Mouse (Mus musculus) neural tube, embryonic 12.5 days (tissue): ENCODE results near the gene Sgpp1. TPM values are rescaled to one million over a fixed set of nuclear protein-coding genes. Genes with fewer than 3 reads are reported as not detected.
"Not testable (repeated sequence)": the region's sequence is repeated elsewhere in the genome, so short reads cannot be mapped to it uniquely, and the experiment has no call there.

Source experiments
- ATAC-seq: fragments of 200-750 bp; cut with Nextera tagmentation; 2 replicates; pipeline ENCODE4 v1.8.0; 2017; ENCODE audit warnings: low read depth, mild to moderate bottlenecking, moderate TSS enrichment, moderate library complexity; ENCODE audit not compliant: low FRiP score
- H3K27ac ChIP-seq: fragments of 300-500 bp; sonication (generic); 2 replicates; pipeline ENCODE4 v1.5.1; 2016
- H3K27me3 ChIP-seq: fragments of 300-500 bp; sonication (generic); replicated peaks from 2 replicates; pipeline ENCODE4 v1.6.1; 2016; ENCODE audit warnings: mild to moderate bottlenecking
- H3K36me3 ChIP-seq: fragments of 300-500 bp; sonication (generic); 2 replicates; pipeline ENCODE4 v1.6.1; 2016; ENCODE audit warnings: mild to moderate bottlenecking
- H3K4me1 ChIP-seq: fragments of 300-500 bp; sonication (generic); 2 replicates; pipeline ENCODE4 v1.6.1; 2016
- H3K4me2 ChIP-seq: fragments of 300-500 bp; sonication (generic); replicated peaks from 2 replicates; pipeline ENCODE4 v1.6.1; 2016; ENCODE audit warnings: mild to moderate bottlenecking
- H3K4me3 ChIP-seq: fragments of 300-500 bp; sonication (generic); 2 replicates; pipeline ENCODE4 v1.5.1; 2016
- H3K9ac ChIP-seq: fragments of 300-500 bp; sonication (generic); 2 replicates; pipeline ENCODE4 v1.6.1; 2016; ENCODE audit warnings: mild to moderate bottlenecking
- H3K9me3 ChIP-seq: fragments of 300-500 bp; sonication (generic); 2 replicates; pipeline ENCODE4 v1.6.1; 2016; ENCODE audit warnings: mild to moderate bottlenecking
- WGBS: fragments of 180-500 bp; shearing (Covaris S2); methylation state at CpG from one replicate; pipeline ENCODE4 v1.1.7; 2016; 5-methylcytosine and 5-hydroxymethylcytosine counted together
- polyA plus RNA-seq: library from polyadenylated mRNA; unstranded; fragments of >200 nt; fragmentation: Nextera tagmentation; extraction: Ambion mirVana; gene quantifications from 2 replicates; pipeline ENCODE4 v1.2.1, GENCODE M21; 2016

The Sgpp1 gene
- polyA plus RNA-seq, 1 experiment from 2014 or later, result 8.3 TPM

DNA sequence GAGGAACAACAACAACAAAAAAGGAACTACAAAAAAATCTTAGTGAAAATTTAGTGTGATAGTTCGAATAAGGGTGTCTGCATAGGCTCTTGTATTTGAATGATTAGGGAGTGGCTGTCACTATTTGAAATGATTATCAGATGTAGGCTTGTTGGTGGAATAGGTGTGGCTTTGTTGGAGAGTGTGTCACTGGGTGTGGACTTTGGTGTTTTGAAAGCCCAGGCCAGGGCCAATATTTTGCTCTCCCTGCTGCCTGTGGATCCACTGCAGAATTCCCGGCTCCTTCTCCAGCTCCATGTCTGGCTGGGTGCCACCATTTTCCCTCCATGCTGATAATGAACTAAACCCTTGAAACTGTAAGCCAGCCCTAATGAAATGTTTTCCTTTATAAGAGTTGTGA lies 26.0 kb downstream of the Sgpp1 start:
- no peaks in the 10 kb centered on the region for H3K4me1 ChIP-seq
- 88% methylated on average over 2 of the region's 2 CpGs for WGBS
- ATAC-seq, result no peak
- H3K36me3 ChIP-seq, result no peaks in the 10 kb centered on the region
- H3K27ac ChIP-seq, result no peak overlapping the region
- H3K4me3 ChIP-seq, result no peak overlapping the region
- H3K4me2 ChIP-seq, result no peak overlapping the region
- H3K27me3 ChIP-seq, result no peaks in the 10 kb centered on the region
- H3K9ac ChIP-seq, result no peak overlapping the region
- no peaks in the 10 kb centered on the region for H3K9me3 ChIP-seq

DNA sequence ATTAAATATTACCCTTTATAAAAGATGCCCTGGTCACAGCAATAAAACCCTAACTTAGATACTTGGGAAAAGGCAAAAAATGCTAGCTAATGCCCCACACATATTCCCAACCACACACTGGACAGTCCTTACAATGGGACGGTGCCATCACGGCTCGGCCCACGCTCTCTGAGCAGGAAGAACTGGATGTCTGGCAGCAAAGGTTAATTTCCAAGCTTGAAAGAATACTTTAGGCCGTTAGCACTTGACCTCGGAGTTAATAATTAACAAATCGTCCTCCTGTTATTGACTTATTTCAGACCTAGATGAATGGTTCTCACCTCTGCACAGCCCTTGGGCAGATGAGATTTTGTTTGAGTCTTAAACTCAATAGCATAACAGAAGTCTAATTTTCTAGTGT lies 28.9 kb downstream of the Sgpp1 start:
- Histone ChIP-seq H3K4me2 (no peak overlapping the region), H3K27me3 (no peaks in the 10 kb centered on the region), H3K4me3 (no peak overlapping the region), H3K9ac (no peak overlapping the region), H3K4me1 (no peaks in the 10 kb centered on the region), H3K36me3 (no peaks in the 10 kb centered on the region), H3K27ac (no peak overlapping the region), H3K9me3 (no peaks in the 10 kb centered on the region)
- no peak for ATAC-seq
- WGBS, result 81% methylated on average over 7 of the region's 7 CpGs

- no peak overlapping the region for H3K9ac ChIP-seq
- H3K27me3 ChIP-seq, result no peaks in the 10 kb centered on the region
- no peaks in the 10 kb centered on the region for H3K4me1 ChIP-seq
- H3K27ac ChIP-seq, result no peak overlapping the region
- H3K4me3 ChIP-seq, result no peak overlapping the region
- H3K36me3 ChIP-seq, result no peaks in the 10 kb centered on the region
- no peak for ATAC-seq
- WGBS, result 93% methylated on average over 3 of the region's 3 CpGs
- no peaks in the 10 kb centered on the region for H3K9me3 ChIP-seq
- H3K4me2 ChIP-seq, result no peak overlapping the region
Measured at GRCm38 (mm10) chr12:75702739-75703122, 32.8 kb downstream of the Sgpp1 start.

GRCm38 (mm10) chr12:75702084-75702738 lies 33.3 kb downstream of the Sgpp1 start:
- H3K36me3 ChIP-seq, result no peaks in the 10 kb centered on the region
- no peak for ATAC-seq
- WGBS, result 74% methylated on average over 14 of the region's 14 CpGs
- H3K4me3 ChIP-seq, result no peak overlapping the region
- H3K4me2 ChIP-seq, result peak overlapping the region; percentile 52
- H3K9me3 ChIP-seq, result no peaks in the 10 kb centered on the region
- no peak overlapping the region for H3K9ac ChIP-seq
- no peak overlapping the region for H3K27ac ChIP-seq
- H3K27me3 ChIP-seq, result no peaks in the 10 kb centered on the region
- H3K4me1 ChIP-seq, result no peaks in the 10 kb centered on the region

DNA sequence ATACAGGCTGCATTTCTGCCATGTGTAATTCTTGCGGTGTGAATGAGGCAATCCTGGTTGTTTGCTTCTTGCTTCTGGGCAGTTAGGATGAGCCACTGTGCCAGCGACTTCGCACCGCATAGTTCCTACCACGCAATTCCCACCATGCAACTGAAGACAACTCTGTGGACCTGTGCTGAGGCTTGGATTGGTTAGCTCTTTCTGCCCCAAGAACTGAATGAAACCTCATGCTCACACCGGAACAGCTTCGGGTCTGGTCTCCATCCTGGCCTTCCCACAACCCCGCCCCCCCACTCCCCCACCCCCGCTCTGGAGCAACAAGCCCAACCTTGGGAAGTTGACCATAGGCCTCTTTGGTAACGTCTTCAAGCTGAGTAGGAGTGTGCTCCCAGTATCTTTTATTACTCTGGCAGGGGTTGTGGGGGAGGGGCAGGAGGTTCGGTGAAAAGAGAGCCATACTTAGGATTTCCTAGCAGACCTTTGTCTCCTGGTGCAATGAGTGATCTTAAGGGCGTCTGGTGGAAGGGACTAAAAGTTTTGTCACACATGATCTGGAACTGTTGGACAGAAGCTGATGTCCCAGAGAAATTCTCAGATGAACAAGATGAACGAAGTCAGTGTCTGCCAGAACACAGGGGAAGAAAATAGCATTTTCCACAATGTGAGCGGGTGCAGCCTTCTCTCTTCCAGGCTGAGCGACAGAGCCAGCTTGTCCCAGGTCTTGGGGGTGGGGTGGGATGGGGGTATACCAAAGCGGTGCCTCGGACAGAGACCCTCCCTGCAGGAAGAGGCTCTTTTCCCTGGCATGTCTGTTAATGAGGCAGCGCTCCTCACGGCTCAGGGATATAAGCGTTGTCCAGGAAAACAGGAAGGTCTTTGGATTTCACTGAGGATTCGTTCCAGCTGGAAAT lies 34.1 kb downstream of the Sgpp1 start:
- Histone ChIP-seq H3K4me1 (no peaks in the 10 kb centered on the region), H3K4me2 (peak overlapping the region; percentile 52), H3K36me3 (no peaks in the 10 kb centered on the region), H3K27me3 (no peaks in the 10 kb centered on the region), H3K27ac (no peak overlapping the region), H3K9me3 (no peaks in the 10 kb centered on the region), H3K4me3 (no peak overlapping the region), H3K9ac (no peak overlapping the region)
- 29% methylated on average over 21 of the region's 21 CpGs for WGBS
- peak; percentile 50; the same call in 1 of the 2 replicates for ATAC-seq

DNA sequence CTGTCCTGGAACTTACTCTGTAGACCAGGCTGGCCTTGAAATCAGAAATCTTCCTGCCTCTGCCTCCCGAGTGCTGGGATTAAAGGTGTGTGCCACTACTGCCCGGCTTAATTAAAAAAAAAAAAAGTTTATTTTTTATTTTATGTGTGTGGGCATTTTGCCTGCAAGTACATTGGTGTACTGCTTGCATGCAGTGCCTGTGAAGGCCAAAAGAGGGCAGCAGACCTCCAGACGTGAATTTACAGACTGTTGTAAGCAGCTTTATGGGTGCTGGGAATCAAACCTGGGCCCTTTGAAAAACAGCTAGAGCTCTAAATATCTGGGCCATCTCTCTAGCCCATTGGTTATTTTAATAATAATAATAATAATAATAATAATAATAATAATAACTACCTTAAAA lies 36.8 kb downstream of the Sgpp1 start:
- Histone ChIP-seq H3K4me3 (no peak overlapping the region), H3K9me3 (no peaks in the 10 kb centered on the region), H3K9ac (no peak overlapping the region), H3K27ac (no peak overlapping the region), H3K27me3 (no peaks in the 10 kb centered on the region), H3K4me1 (no peaks in the 10 kb centered on the region), H3K4me2 (no peak overlapping the region), H3K36me3 (no peaks in the 10 kb centered on the region)
- ATAC-seq, result no peak
- WGBS, result 93% methylated on average over 3 of the region's 3 CpGs

DNA sequence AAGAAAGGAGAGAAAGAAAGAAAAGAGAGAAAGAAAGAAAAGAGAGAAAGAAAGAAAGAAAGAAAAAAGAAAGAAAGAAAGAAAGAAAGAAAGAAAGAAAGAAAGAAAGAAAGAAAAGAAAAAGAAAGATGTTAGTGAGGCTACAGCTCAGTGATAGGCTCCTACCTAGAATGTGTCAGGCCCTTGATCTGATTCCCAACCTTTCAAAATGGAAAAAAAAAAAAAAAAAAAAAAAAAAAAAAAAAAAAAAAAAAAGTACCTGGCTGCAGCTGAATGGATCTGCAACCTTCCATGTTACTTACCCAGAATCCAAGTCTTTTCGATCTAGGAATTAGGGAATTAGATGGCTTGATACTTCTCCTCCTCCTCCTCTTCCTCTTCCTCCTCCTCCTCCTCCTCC lies 39.7 kb downstream of the Sgpp1 start:
- H3K36me3 ChIP-seq, H3K9me3 ChIP-seq, H3K27me3 ChIP-seq, H3K9ac ChIP-seq, H3K4me1 ChIP-seq, H3K4me2 ChIP-seq, H3K27ac ChIP-seq, ATAC-seq, H3K4me3 ChIP-seq: not testable (repeated sequence)
- WGBS, result 91% methylated on average over 1 of the region's 1 CpGs

- no peak overlapping the region for H3K27ac ChIP-seq
- no peaks in the 10 kb centered on the region for H3K4me1 ChIP-seq
- no peaks in the 10 kb centered on the region for H3K27me3 ChIP-seq
- no peak overlapping the region for H3K9ac ChIP-seq
- 89% methylated on average over 2 of the region's 2 CpGs for WGBS
- H3K4me3 ChIP-seq, result no peak overlapping the region
- no peaks in the 10 kb centered on the region for H3K36me3 ChIP-seq
- H3K4me2 ChIP-seq, result no peak overlapping the region
- no peak for ATAC-seq
- no peaks in the 10 kb centered on the region for H3K9me3 ChIP-seq
Measured at GRCm38 (mm10) chr12:75689003-75689402, 46.5 kb downstream of the Sgpp1 start.

GRCm38 (mm10) chr12:75687314-75687713 lies 48.2 kb downstream of the Sgpp1 start:
- no peak overlapping the region for H3K4me3 ChIP-seq
- no peak for ATAC-seq

GRCm38 (mm10) chr12:75684026-75684425 lies 51.5 kb downstream of the Sgpp1 start:
- WGBS, result 82% methylated on average over 4 of the region's 4 CpGs
- not testable (repeated sequence) for H3K9ac ChIP-seq, H3K4me1 ChIP-seq, H3K4me2 ChIP-seq, ATAC-seq, H3K4me3 ChIP-seq, H3K36me3 ChIP-seq, H3K27me3 ChIP-seq, H3K27ac ChIP-seq, H3K9me3 ChIP-seq

More at GRCm38 (mm10) chr12:75687314-75687713, 48.2 kb downstream of the Sgpp1 start:
- no peak overlapping the region for H3K4me2 ChIP-seq
- WGBS, result 80% methylated on average over 4 of the region's 4 CpGs
- H3K9ac ChIP-seq, result no peak overlapping the region
- no peaks in the 10 kb centered on the region for H3K27me3 ChIP-seq
- H3K4me1 ChIP-seq, result no peaks in the 10 kb centered on the region
- H3K27ac ChIP-seq, result no peak overlapping the region
- no peaks in the 10 kb centered on the region for H3K36me3 ChIP-seq
- no peaks in the 10 kb centered on the region for H3K9me3 ChIP-seq

DNA sequence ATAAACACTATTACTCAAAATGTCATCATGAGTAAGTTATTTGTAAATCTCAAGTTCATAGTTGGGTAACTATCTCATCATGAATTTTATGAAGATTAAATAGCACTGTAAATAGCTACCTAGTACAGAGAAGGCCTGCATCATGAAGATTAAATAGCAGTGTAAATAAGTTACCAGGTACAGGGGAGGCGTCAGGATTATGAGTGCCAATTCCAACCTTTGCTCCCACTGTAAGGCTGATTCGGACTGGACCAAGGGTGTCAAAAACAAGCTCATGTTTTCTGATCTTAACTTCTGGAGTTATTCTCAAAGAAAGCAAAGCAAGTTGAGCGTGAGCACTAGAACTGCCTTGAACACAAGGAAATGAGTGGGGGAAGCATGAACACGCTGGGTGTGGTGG lies 51.9 kb downstream of the Sgpp1 start:
- Histone ChIP-seq H3K27ac (no peak overlapping the region), H3K4me1 (no peaks in the 10 kb centered on the region), H3K36me3 (no peaks in the 10 kb centered on the region), H3K27me3 (no peaks in the 10 kb centered on the region), H3K4me3 (no peak overlapping the region), H3K9ac (no peak overlapping the region), H3K4me2 (no peak overlapping the region), H3K9me3 (no peaks in the 10 kb centered on the region)
- ATAC-seq, result no peak
- 93% methylated on average over 4 of the region's 4 CpGs for WGBS

DNA sequence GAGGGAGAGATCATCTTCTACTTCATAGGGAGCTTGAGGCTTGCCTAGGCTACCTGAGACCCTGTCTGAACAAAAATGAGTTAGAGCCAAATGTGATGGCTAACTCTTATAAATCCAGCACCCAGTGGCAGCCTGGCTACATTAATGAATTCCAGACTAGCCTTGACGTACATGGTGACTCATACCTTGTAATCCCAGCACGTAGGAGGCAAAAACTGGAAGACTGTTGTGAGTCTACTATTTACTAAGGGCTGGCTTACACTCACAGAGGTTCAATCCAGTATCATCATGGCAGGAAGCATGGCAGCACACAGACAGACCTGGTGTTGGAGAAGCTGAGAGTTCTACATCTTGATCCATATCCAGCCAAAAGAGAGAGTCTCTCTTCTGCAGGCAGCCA lies 52.7 kb downstream of the Sgpp1 start:
- Histone ChIP-seq H3K4me2 (no peak overlapping the region), H3K27me3 (no peaks in the 10 kb centered on the region), H3K4me1 (no peaks in the 10 kb centered on the region), H3K9ac (no peak overlapping the region), H3K27ac (no peak overlapping the region), H3K36me3 (no peaks in the 10 kb centered on the region), H3K9me3 (no peaks in the 10 kb centered on the region), H3K4me3 (no peak overlapping the region)
- WGBS, result 88% methylated on average over 2 of the region's 2 CpGs
- ATAC-seq, result no peak
